Mouse (Mus musculus): ENCODE data around the gene Ttll13. TPM values are rescaled to one million over a fixed set of nuclear protein-coding genes. Genes with fewer than 3 reads are reported as not detected.

Gene Ttll13
- total and polyA plus RNA-seq, 2 experiments from 2014 or later: 0.48 to 1.4 TPM

DNA sequence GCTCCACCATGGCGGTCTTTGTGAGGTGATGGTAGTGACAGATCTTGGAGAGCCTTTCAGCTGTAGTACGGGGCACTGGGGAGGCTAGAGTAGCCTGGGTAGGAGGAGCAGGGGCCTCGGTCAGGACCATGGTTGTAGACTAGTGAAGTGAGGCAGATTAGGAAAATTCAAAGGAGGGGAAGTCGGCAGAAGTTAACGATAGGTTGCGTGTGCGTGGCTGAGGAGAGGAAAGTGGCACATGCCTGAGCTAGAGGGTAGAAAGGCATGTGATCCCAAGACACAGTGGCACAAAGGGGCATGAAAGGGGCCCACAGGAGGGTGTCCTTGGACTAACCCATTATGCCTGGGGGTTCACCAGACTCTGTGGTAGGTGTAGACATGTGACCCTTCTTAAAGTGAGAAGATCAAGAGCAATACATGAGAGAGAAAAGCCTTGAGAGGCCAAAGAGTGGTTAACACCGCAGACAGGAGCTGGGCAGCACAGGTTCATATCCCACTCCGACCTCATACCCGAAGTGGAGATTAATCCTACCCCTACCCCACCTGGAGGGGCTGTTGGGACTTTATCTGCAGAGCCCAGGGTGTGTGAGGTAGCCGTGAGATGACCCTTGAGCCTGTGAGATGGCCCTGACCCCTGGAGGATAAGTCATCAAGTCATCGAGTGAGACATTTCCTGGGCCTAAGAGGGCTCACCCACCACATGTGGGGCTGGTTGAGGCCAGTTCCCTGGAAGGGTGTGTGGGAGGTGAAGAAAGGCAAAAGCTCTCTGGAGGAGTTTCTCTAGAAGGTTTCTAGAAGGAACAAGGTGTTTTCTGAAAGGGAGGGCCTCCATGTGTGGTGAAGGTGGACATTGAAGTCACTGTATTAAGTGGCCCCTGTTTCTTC lies 40.2 kb upstream of the Ttll13 start:
- Histone ChIP-seq H3K27me3 (ENCODE audit: insufficient read depth, low read length) (no peaks in the 10 kb centered on the region), H3K4me3 (ENCODE audit: low read depth, low read length) (no peak overlapping the region), H3K36me3 (ENCODE audit: insufficient read depth) (0 out of 2 replicates have a peak, but pooled peaks cover 6% of the 10 kb centered on the region), H3K9me3 (ENCODE audit: low read length) (no peaks in the 10 kb centered on the region), H3K9ac (no peak overlapping the region), H3K27ac (ENCODE audit: low read depth, low read length) (no peak overlapping the region), H3K4me1 (ENCODE audit: insufficient read depth) (peaks cover 17% of the 10 kb centered on the region; the same call in 1 of the 2 replicates), H3K4me2 (ENCODE audit: low read depth) (no peak overlapping the region)
- no peak for ATAC-seq
- 86% methylated on average over 12 of the region's 12 CpGs for WGBS
- no peak for DNase-seq
- no peak for TF ChIP-seq CTCF (IDR thresholded peaks at IDR 0.05; ENCODE audit: low read depth)

DNA sequence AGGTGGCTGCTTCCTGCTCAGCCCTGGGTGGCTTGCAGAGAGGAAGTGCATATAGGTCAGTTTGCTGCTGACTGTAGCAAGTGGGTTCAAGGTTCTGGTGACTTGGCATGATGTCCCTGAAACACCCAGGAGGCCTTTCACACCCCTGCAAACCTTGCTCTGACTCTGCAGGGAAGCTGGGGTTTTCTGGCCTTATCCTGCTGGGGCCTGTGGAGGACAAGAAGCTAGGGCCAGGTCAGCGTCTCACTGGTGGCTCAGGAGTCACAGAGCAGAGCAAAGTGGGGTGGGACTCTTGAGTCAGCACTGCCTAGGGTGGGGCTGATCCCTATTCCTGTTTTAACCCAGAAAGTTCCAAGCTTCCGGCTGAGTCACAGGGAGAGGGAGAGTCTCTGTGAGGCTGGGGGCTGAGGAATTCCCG lies 38.9 kb upstream of the Ttll13 start:
- WGBS: 75% methylated on average over 3 of the region's 3 CpGs
- no peak overlapping the region for H3K4me2 ChIP-seq (ENCODE audit: low read depth)
- ATAC-seq (no peak), DNase-seq (no peak)
- 0 out of 2 replicates have a peak, but pooled peaks cover 5% of the 10 kb centered on the region for H3K4me1 ChIP-seq (ENCODE audit: insufficient read depth)
- H3K9me3 ChIP-seq (ENCODE audit: low read length): no peaks in the 10 kb centered on the region
- H3K27me3 ChIP-seq (ENCODE audit: insufficient read depth, low read length): no peaks in the 10 kb centered on the region
- no peak overlapping the region for H3K27ac ChIP-seq (ENCODE audit: low read depth, low read length)
- H3K36me3 ChIP-seq (ENCODE audit: insufficient read depth): 0 out of 2 replicates have a peak, but pooled peaks cover 6% of the 10 kb centered on the region
- H3K9ac ChIP-seq: no peak overlapping the region
- no peak for TF ChIP-seq CTCF (IDR thresholded peaks at IDR 0.05; ENCODE audit: low read depth)
- no peak overlapping the region for H3K4me3 ChIP-seq (ENCODE audit: low read depth, low read length)

DNA sequence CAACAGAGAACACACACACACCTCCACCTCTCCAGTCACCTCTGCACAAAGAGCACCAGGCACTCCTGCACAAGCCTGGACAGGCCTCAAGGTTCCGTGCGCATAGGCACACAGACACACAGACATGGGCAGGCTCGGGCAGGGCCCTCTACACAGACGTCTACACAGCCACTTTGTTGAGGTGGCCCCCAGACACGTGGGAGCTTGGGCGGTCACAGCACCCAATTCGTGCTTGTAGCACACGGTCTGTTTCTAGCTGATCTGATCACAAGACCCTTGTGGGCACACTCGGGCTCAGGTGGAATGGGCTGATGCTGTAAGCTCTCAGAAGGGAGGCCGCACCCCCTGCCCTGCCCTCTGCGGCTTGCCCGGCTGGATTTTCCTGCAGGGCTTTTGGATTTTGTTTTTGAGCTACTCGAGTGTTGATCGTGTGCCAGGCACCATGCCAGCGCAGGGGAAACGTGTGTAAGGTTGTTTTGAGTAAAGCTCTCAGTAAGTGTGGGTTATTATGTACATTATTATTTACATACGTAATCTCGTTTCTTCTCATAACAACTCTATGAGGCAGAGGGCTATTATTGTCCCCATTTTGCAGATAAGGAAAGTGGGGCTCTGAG lies 38.0 kb upstream of the Ttll13 start:
- no peak for TF ChIP-seq CTCF (IDR thresholded peaks at IDR 0.05; ENCODE audit: low read depth)
- Histone ChIP-seq H3K27me3 (ENCODE audit: insufficient read depth, low read length) (no peaks in the 10 kb centered on the region), H3K4me3 (ENCODE audit: low read depth, low read length) (no peak overlapping the region), H3K36me3 (ENCODE audit: insufficient read depth) (peaks cover 10% of the 10 kb centered on the region), H3K27ac (ENCODE audit: low read depth, low read length) (no peak overlapping the region), H3K9me3 (ENCODE audit: low read length) (no peaks in the 10 kb centered on the region), H3K4me2 (ENCODE audit: low read depth) (no peak overlapping the region), H3K4me1 (ENCODE audit: insufficient read depth) (no peaks in the 10 kb centered on the region), H3K9ac (no peak overlapping the region)
- no peak for ATAC-seq
- no peak for DNase-seq
- WGBS: 62% methylated on average over 18 of the region's 18 CpGs

DNA sequence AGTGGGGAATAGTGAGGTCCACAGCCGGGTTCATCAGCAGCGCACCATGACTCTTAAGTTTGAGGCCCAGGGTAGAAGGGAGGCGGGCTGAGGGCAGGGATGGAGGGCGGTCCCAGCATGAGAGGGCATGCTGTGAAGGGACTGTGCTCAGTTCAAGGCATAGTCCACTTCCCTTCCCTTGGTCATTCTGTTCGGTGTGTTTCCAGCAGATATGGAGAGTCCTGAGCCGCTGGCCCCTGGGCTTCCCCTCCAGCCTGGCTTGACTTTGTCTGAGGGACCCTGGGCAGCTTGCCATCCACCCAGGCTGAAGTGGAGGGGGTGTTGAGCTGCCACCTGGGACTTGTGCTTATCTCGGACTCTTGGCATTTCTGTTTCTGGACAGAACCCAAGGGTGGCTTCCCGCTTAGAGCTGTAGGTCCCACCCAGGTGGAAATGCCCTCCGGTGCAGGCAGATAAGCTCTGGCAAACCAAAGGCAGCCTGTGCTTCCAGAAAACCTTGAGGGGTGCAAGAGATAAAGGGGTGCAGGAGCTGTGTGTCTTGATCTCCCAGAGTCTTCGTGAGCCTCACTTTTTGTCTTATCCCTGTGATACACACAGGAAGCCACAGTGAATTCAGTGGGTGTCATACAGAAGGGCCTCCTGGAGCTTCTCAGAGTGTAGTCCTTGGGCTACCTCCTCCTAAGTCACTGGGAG lies 37.3 kb upstream of the Ttll13 start:
- no peak overlapping the region for H3K4me3 ChIP-seq (ENCODE audit: low read depth, low read length)
- H3K9me3 ChIP-seq (ENCODE audit: low read length): no peaks in the 10 kb centered on the region
- H3K27me3 ChIP-seq (ENCODE audit: insufficient read depth, low read length): no peaks in the 10 kb centered on the region
- H3K4me1 ChIP-seq (ENCODE audit: insufficient read depth): no peaks in the 10 kb centered on the region
- peaks cover 13% of the 10 kb centered on the region for H3K36me3 ChIP-seq (ENCODE audit: insufficient read depth)
- H3K27ac ChIP-seq (ENCODE audit: low read depth, low read length): no peak overlapping the region
- no peak for TF ChIP-seq CTCF (IDR thresholded peaks at IDR 0.05; ENCODE audit: low read depth)
- WGBS: 61% methylated on average over 10 of the region's 10 CpGs
- ATAC-seq (no peak), DNase-seq (no peak)
- H3K9ac ChIP-seq: no peak overlapping the region
- H3K4me2 ChIP-seq (ENCODE audit: low read depth): no peak overlapping the region

DNA sequence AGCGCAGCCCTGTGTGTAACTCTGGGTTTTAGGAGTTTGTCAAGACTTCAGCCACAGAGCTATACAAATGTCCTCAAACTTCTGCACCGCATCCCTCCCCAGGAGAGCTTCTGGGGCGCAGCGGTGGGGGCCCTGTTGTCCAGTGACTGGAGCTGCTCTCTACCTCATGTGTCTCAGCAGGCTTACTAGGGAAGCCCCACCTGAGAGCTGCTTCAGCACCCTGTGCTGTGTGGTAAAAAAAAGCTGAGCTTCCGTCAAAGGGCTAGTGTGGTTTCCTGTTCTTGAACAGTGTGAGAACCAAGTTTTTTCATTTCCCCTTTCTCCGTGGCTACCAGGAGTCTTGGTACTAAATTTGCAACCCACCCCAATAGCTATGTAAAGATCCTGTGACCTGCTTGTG lies 36.5 kb upstream of the Ttll13 start:
- Histone ChIP-seq H3K4me2 (ENCODE audit: low read depth) (no peak overlapping the region), H3K4me1 (ENCODE audit: insufficient read depth) (no peaks in the 10 kb centered on the region), H3K4me3 (ENCODE audit: low read depth, low read length) (no peak overlapping the region), H3K9me3 (ENCODE audit: low read length) (no peaks in the 10 kb centered on the region), H3K27me3 (ENCODE audit: insufficient read depth, low read length) (no peaks in the 10 kb centered on the region), H3K36me3 (ENCODE audit: insufficient read depth) (peaks cover 10% of the 10 kb centered on the region), H3K9ac (no peak overlapping the region), H3K27ac (ENCODE audit: low read depth, low read length) (no peak overlapping the region)
- DNase-seq (no peak), ATAC-seq (no peak)
- TF ChIP-seq CTCF (IDR thresholded peaks at IDR 0.05; ENCODE audit: low read depth): no peak
- WGBS: 81% methylated on average over 6 of the region's 6 CpGs

DNA sequence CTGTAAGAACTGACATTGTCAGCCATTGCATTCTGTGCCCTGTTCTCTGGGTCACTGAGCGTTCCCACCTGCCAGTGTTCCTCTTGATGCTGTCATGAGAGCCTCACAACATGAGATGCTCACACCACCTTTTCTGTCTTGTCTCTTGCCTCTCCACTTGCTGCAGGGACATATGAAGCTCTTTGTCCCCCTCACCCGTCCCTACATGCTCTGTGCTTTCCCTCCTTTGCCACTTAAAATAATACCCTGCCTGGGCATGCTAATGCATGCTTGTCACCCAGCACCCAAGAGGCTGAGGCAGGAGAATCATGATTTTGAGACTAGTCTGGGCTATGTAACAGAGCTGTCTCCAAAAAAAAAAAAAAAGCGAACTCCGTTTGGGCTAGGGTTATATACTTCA lies 35.2 kb upstream of the Ttll13 start:
- WGBS: 79% methylated on average over 4 of the region's 4 CpGs
- Histone ChIP-seq H3K27ac (ENCODE audit: low read depth, low read length) (no peak overlapping the region), H3K9me3 (ENCODE audit: low read length) (no peaks in the 10 kb centered on the region), H3K4me1 (ENCODE audit: insufficient read depth) (no peaks in the 10 kb centered on the region), H3K4me2 (ENCODE audit: low read depth) (no peak overlapping the region), H3K4me3 (ENCODE audit: low read depth, low read length) (no peak overlapping the region), H3K27me3 (ENCODE audit: insufficient read depth, low read length) (no peaks in the 10 kb centered on the region), H3K9ac (no peak overlapping the region), H3K36me3 (ENCODE audit: insufficient read depth) (peaks cover 15% of the 10 kb centered on the region)
- no peak for ATAC-seq
- no peak for TF ChIP-seq CTCF (IDR thresholded peaks at IDR 0.05; ENCODE audit: low read depth)
- no peak for DNase-seq
